9 mouse cellular contexts compared by ENCODE assay signal in genomic region chr12:55518061-55518738, GRCm38 (mm10). TPM values are rescaled to one million over a fixed set of nuclear protein-coding genes. Genes with fewer than 3 reads are reported as not detected.
DNase-seq lines count a peak whose midpoint lies in the region; ATAC-seq lines count a peak whose summit lies in the region.
"Had no signal": no experiment of that assay in that cellular context is flagged by ENCODE, and none has a peak within 500 bp of the region (broad histone marks: within the 10 kb centered on the region; RNA-seq: fewer than 3 reads in every experiment).

No protein-coding gene starts in this region.

- H3K9me3 ChIP-seq in embryonic facial prominence, embryonic 14.5 days (ENCODE audit: control insufficient read depth, low read length), result no peaks in the 10 kb centered on the region

- H3K9ac ChIP-seq in embryonic facial prominence, embryonic 14.5 days (ENCODE audit: low read depth, low read length), result no peak overlapping the region

- H3K27ac ChIP-seq in embryonic facial prominence, embryonic 14.5 days (replicated peaks; ENCODE audit: low read depth, low read length), result no peak overlapping the region

- H3K36me3 ChIP-seq in embryonic facial prominence, embryonic 14.5 days (ENCODE audit: control insufficient read depth, insufficient read depth, low read length), result no peaks in the 10 kb centered on the region

- peak; percentile 77 for ATAC-seq in embryonic facial prominence, embryonic 14.5 days (ENCODE audit: low read depth)
- no peak for ATAC-seq in monocyte, adult 5-6 weeks (replicated peaks; ENCODE audit: insufficient number of reproducible peaks, low FRiP score, low TSS enrichment, poor library complexity, severe bottlenecking)

- DNase-seq in left cerebral cortex, adult 18-20 months (ENCODE audit: low spot score in 2 of 2), result peak; percentile 24 to 44
- DNase-seq in left cerebral cortex, adult 11 months (ENCODE audit: low spot score), result no peak
- peak; percentile 85 for DNase-seq in adipocyte (ENCODE audit: low spot score)
- DNase-seq in embryonic facial prominence, embryonic 14.5 days (ENCODE audit: low spot score), result peak; percentile 38
- peak; percentile 63 for DNase-seq in heart, postnatal 4 days
- peak; percentile 44 for DNase-seq in lung, postnatal 14 days
- peak; percentile 28 to 47 for DNase-seq in right cerebral cortex, adult 2 months (ENCODE audit: low spot score in 2 of 2)

- H3K4me2 ChIP-seq in embryonic facial prominence, embryonic 14.5 days (ENCODE audit: low read depth, low read length), result no peak overlapping the region

- H3K4me3 ChIP-seq in embryonic facial prominence, embryonic 14.5 days (ENCODE audit: low read depth, low read length), result no peak overlapping the region

- no peaks in the 10 kb centered on the region for H3K27me3 ChIP-seq in embryonic facial prominence, embryonic 14.5 days (replicated peaks; ENCODE audit: control insufficient read depth, insufficient read depth, low read length)

- H3K4me1 ChIP-seq in embryonic facial prominence, embryonic 14.5 days (ENCODE audit: control insufficient read depth, insufficient read depth, low read length), result no peaks in the 10 kb centered on the region

- WGBS in embryonic facial prominence, embryonic 14.5 days, result 45% methylated on average over 15 of the region's 15 CpGs

RNA-seq across cellular contexts. Expression of gene Nfkbia, which starts 25.8 kb away (rescaled TPM):
- 10 to 100 TPM; 27.2 to 32.0 TPM for total RNA-seq in left cerebral cortex, adult 18-20 months (2021)
- 101 and 102 TPM in 2 replicates for polyA plus RNA-seq in embryonic facial prominence, embryonic 14.5 days (2014; fragmentation: Nextera tagmentation; extraction: Ambion mirVana)
- total RNA-seq in heart, postnatal 4 days (2021), result 10 to 100 TPM; 31.4 to 34.2 TPM
- 223 to 481 TPM (median 360 TPM) in 3 replicates for total RNA-seq in monocyte, adult 5-6 weeks (2017)

RNA-seq across cellular contexts. Expression of gene Aldoart2, which starts 46.8 kb away (rescaled TPM):
- under 1 TPM in 1 of 2 experiments, not detected in 1; 0.21 TPM for total RNA-seq in left cerebral cortex, adult 18-20 months (2021)
- polyA plus RNA-seq in embryonic facial prominence, embryonic 14.5 days (2014; fragmentation: Nextera tagmentation; extraction: Ambion mirVana), result not detected in 2 replicates
- not detected for total RNA-seq in heart, postnatal 4 days (2021)
- total RNA-seq in monocyte, adult 5-6 weeks (2017), result not detected in 3 replicates
- total RNA-seq: left cerebral cortex, postnatal 25 days had no signal
